10 mouse cellular contexts compared by ENCODE assay signal in genomic region chr1:170538481-170539061, GRCm38 (mm10). TPM values are rescaled to one million over a fixed set of nuclear protein-coding genes. Genes with fewer than 3 reads are reported as not detected.
DNase-seq lines count a peak whose midpoint lies in the region; ATAC-seq and TF ChIP-seq lines count a peak whose summit lies in the region.
"Had no signal": no experiment of that assay in that cellular context is flagged by ENCODE, and none has a peak within 500 bp of the region (broad histone marks: within the 10 kb centered on the region; RNA-seq: fewer than 3 reads in every experiment).

No protein-coding gene starts in this region.

- H3K27ac ChIP-seq in liver, postnatal 0 days (ENCODE audit: low read depth), result peak overlapping the region; percentile 64
- no peak overlapping the region for H3K27ac ChIP-seq in liver, embryonic 11.5 days (ENCODE audit: low read depth, low read length)
- H3K27ac ChIP-seq in heart, embryonic 11.5 days (ENCODE audit: low read depth, low read length), result no peak overlapping the region
- H3K27ac ChIP-seq in olfactory bulb, adult 2 months (ENCODE audit: insufficient read depth, low read depth, low read length), result 0 out of 2 replicates have a peak overlapping the region, but pooled peaks have one; percentile 22
- no peak overlapping the region for H3K27ac ChIP-seq in forebrain, embryonic 16.5 days (ENCODE audit: low read length)
- H3K27ac ChIP-seq: hindbrain, embryonic 13.5 days; macrophage had no signal

- no peak overlapping the region for H3K9ac ChIP-seq in liver, postnatal 0 days (replicated peaks)
- no peak overlapping the region for H3K9ac ChIP-seq in liver, embryonic 11.5 days (ENCODE audit: low read depth, low read length)
- no peak overlapping the region for H3K9ac ChIP-seq in heart, embryonic 11.5 days (ENCODE audit: low read depth, low read length)
- no peak overlapping the region for H3K9ac ChIP-seq in forebrain, embryonic 16.5 days (replicated peaks; ENCODE audit: low read depth, low read length)
- H3K9ac ChIP-seq: hindbrain, embryonic 13.5 days had no signal

- H3K4me3 ChIP-seq in liver, postnatal 0 days (ENCODE audit: low read depth, low read length), result no peak overlapping the region
- H3K4me3 ChIP-seq in liver, embryonic 11.5 days (ENCODE audit: low read depth, low read length), result no peak overlapping the region
- H3K4me3 ChIP-seq in heart, embryonic 11.5 days (ENCODE audit: low read depth, low read length), result no peak overlapping the region
- no peak overlapping the region for H3K4me3 ChIP-seq in olfactory bulb, adult 2 months (ENCODE audit: insufficient read depth, low read depth, low read length)
- no peak overlapping the region for H3K4me3 ChIP-seq in forebrain, embryonic 16.5 days (replicated peaks; ENCODE audit: low read length)
- H3K4me3 ChIP-seq: hindbrain, embryonic 13.5 days had no signal

- no peaks in the 10 kb centered on the region for H3K36me3 ChIP-seq in liver, postnatal 0 days (replicated peaks; ENCODE audit: insufficient read depth, low read length)
- no peaks in the 10 kb centered on the region for H3K36me3 ChIP-seq in liver, embryonic 11.5 days (ENCODE audit: control insufficient read depth, insufficient read depth, low read length)
- H3K36me3 ChIP-seq in heart, embryonic 11.5 days (ENCODE audit: control insufficient read depth, insufficient read depth, low read length), result no peaks in the 10 kb centered on the region
- no peaks in the 10 kb centered on the region for H3K36me3 ChIP-seq in forebrain, embryonic 16.5 days (ENCODE audit: control insufficient read depth, insufficient read depth)

- no peaks in the 10 kb centered on the region for H3K27me3 ChIP-seq in liver, postnatal 0 days (ENCODE audit: insufficient read depth, low read length)
- no peaks in the 10 kb centered on the region for H3K27me3 ChIP-seq in liver, embryonic 11.5 days (replicated peaks; ENCODE audit: control insufficient read depth, insufficient read depth, low read length)
- H3K27me3 ChIP-seq in heart, embryonic 11.5 days (ENCODE audit: control insufficient read depth, insufficient read depth, low read length), result no peaks in the 10 kb centered on the region
- no peaks in the 10 kb centered on the region for H3K27me3 ChIP-seq in forebrain, embryonic 16.5 days (replicated peaks; ENCODE audit: control insufficient read depth, insufficient read depth, low read length)
- H3K27me3 ChIP-seq: hindbrain, embryonic 13.5 days had no signal

- H3K4me1 ChIP-seq in liver, postnatal 0 days (ENCODE audit: insufficient read depth), result peaks cover 36% of the 10 kb centered on the region
- peaks cover 3% of the 10 kb centered on the region; the same call in 1 of the 2 replicates for H3K4me1 ChIP-seq in liver, embryonic 11.5 days (replicated peaks; ENCODE audit: control insufficient read depth, insufficient read depth, low read length)
- H3K4me1 ChIP-seq in heart, embryonic 11.5 days (ENCODE audit: control insufficient read depth, insufficient read depth, low read length), result peaks cover 40% of the 10 kb centered on the region
- peaks cover 14% of the 10 kb centered on the region; the same call in 1 of the 2 replicates for H3K4me1 ChIP-seq in olfactory bulb, adult 2 months (ENCODE audit: control insufficient read depth, insufficient read depth, low read length)
- peaks cover 2% of the 10 kb centered on the region for H3K4me1 ChIP-seq in forebrain, embryonic 16.5 days (replicated peaks; ENCODE audit: control insufficient read depth, insufficient read depth, low read length)
- H3K4me1 ChIP-seq: hindbrain, embryonic 13.5 days had no signal

- peaks cover 6% of the 10 kb centered on the region; the same call in 1 of the 2 replicates for H3K9me3 ChIP-seq in liver, postnatal 0 days (ENCODE audit: low read length)
- 0 out of 2 replicates have a peak, but pooled peaks cover 2% of the 10 kb centered on the region for H3K9me3 ChIP-seq in liver, embryonic 11.5 days (ENCODE audit: control insufficient read depth, low read length)
- no peaks in the 10 kb centered on the region for H3K9me3 ChIP-seq in heart, embryonic 11.5 days (replicated peaks; ENCODE audit: control insufficient read depth, low read length)
- no peaks in the 10 kb centered on the region for H3K9me3 ChIP-seq in forebrain, embryonic 16.5 days (ENCODE audit: control insufficient read depth, low read length)

- 57% methylated on average over 9 of the region's 9 CpGs for WGBS in liver, postnatal 0 days (ENCODE audit: insufficient replicate concordance)
- 72% methylated on average over 9 of the region's 9 CpGs for WGBS in liver, embryonic 11.5 days
- WGBS in heart, embryonic 11.5 days (ENCODE audit: insufficient replicate concordance), result 63% methylated on average over 9 of the region's 9 CpGs
- 59% methylated on average over 9 of the region's 9 CpGs for WGBS in olfactory bulb, adult 2 months
- 70% methylated on average over 9 of the region's 9 CpGs for WGBS in forebrain, embryonic 16.5 days

- TF ChIP-seq POLR2A in olfactory bulb, adult 2 months (IDR thresholded peaks at IDR 0.05; ENCODE audit: insufficient read depth, low read depth, low read length), result no peak

- no peak overlapping the region for H3K4me2 ChIP-seq in liver, postnatal 0 days (ENCODE audit: low read depth, low read length)
- H3K4me2 ChIP-seq in liver, embryonic 11.5 days, result no peak overlapping the region
- no peak overlapping the region for H3K4me2 ChIP-seq in heart, embryonic 11.5 days
- no peak overlapping the region for H3K4me2 ChIP-seq in forebrain, embryonic 16.5 days (ENCODE audit: low read length)
- H3K4me2 ChIP-seq: hindbrain, embryonic 13.5 days had no signal

- no peak for DNase-seq in frontal cortex, postnatal 14 days (ENCODE audit: low spot score in 2 of 2)
- peak; percentile 25 for DNase-seq in liver, postnatal 0 days
- DNase-seq in liver, embryonic 11.5 days (ENCODE audit: low spot score), result no peak
- no peak for DNase-seq in gastrocnemius, postnatal 4 days (ENCODE audit: low spot score in 2 of 2)

- peak; percentile 66 for ATAC-seq in frontal cortex, adult (ENCODE audit: low TSS enrichment)
- peak; percentile 82 for ATAC-seq in liver, postnatal 0 days
- no peak for ATAC-seq in liver, embryonic 11.5 days (replicated peaks; ENCODE audit: low FRiP score)
- ATAC-seq in heart, embryonic 11.5 days (replicated peaks; ENCODE audit: insufficient number of reproducible peaks, low FRiP score, low TSS enrichment), result 0 out of 2 replicates have a peak, but pooled peaks have one; percentile 10
- no peak for ATAC-seq in forebrain, embryonic 16.5 days

- TF ChIP-seq EP300 in liver, postnatal 0 days (IDR thresholded peaks at IDR 0.05; ENCODE audit: low read depth), result no peak

- TF ChIP-seq CTCF in liver, postnatal 0 days (IDR thresholded peaks at IDR 0.05; ENCODE audit: low read depth), result no peak
- TF ChIP-seq CTCF in olfactory bulb, adult 2 months (IDR thresholded peaks at IDR 0.05; ENCODE audit: insufficient read depth, low read depth, low read length), result no peak

RNA-seq across cellular contexts. Expression of gene Nos1ap, which starts 51.1 kb away (rescaled TPM):
- polyA plus RNA-seq in liver, postnatal 0 days (2015; fragmentation: Nextera tagmentation; extraction: Ambion mirVana), result 6.0 and 6.5 TPM in 2 replicates
- polyA plus RNA-seq in liver, embryonic 11.5 days (2014; fragmentation: Nextera tagmentation; extraction: Ambion mirVana), result 8.6 and 8.8 TPM in 2 replicates
- 15.5 and 20.9 TPM in 2 replicates for polyA plus RNA-seq in heart, embryonic 11.5 days (2014; fragmentation: Nextera tagmentation; extraction: Ambion mirVana)
- polyA plus RNA-seq in olfactory bulb, adult 2 months (2012; ENCODE audit: insufficient read depth, insufficient read length, low replicate concordance, missing spikeins), result not detected in 2 replicates
- total RNA-seq in gastrocnemius, postnatal 4 days (2021), result 1 to 10 TPM; 4.8 to 4.9 TPM
- polyA plus RNA-seq in forebrain, embryonic 16.5 days (2015; fragmentation: Nextera tagmentation; extraction: Ambion mirVana), result 20.9 and 26.9 TPM in 2 replicates

Comparison
In these comparisons a context has a peak if more than half of its experiments do, and no peak if none do; other contexts are left out.
1. ATAC-seq: peak in frontal cortex, adult (single experiment), liver, postnatal 0 days (single experiment) and heart, embryonic 11.5 days (single experiment); none in liver, embryonic 11.5 days (single experiment) and forebrain, embryonic 16.5 days (single experiment).
2. H3K27ac ChIP-seq: peak in liver, postnatal 0 days (single experiment) and olfactory bulb, adult 2 months (single experiment); none in liver, embryonic 11.5 days (single experiment), heart, embryonic 11.5 days (single experiment) and forebrain, embryonic 16.5 days (single experiment).